Mouse (Mus musculus) kidney, adult 9 months (tissue): ENCODE data around the gene Gm49387.

Experiments used
- DNase-seq: peaks from one replicate; pipeline ENCODE4 v3.0.0; 2022

The Gm49387 gene

GRCm38 (mm10) chr14:31519165-31519564 is 121.5 kb downstream of the Gm49387 start:
- DNase-seq, result peak; percentile 69

GRCm38 (mm10) chr14:31515895-31516294 is 124.8 kb downstream of the Gm49387 start:
- no peak for DNase-seq

- no peak for DNase-seq
Measured at GRCm38 (mm10) chr14:31510322-31510721, 130.4 kb downstream of the Gm49387 start.

GRCm38 (mm10) chr14:31509911-31510310 is 130.8 kb downstream of the Gm49387 start:
- no peak for DNase-seq

- DNase-seq, result no peak
Measured at GRCm38 (mm10) chr14:31506456-31506855, 134.2 kb downstream of the Gm49387 start.

GRCm38 (mm10) chr14:31503406-31503805 is 137.3 kb downstream of the Gm49387 start:
- no peak for DNase-seq
